Mouse (Mus musculus) kidney, adult 2 months (tissue): ENCODE measurements around the gene Aebp2.

Experiments used
- CTCF ChIP-seq: fragments of 200-500 bp; conservative IDR thresholded peaks from 2 replicates; pipeline ENCODE4 v1.5.1; 2011; ENCODE audit warnings: low read depth, mild to moderate bottlenecking, control low read depth, low read length, moderate library complexity, mixed read lengths; ENCODE audit not compliant: insufficient read depth, insufficient read length
- POLR2A ChIP-seq: fragments of 200-500 bp; IDR thresholded peaks from one replicate; pipeline ENCODE4 v1.6.1; 2011; ENCODE audit warnings: low read depth, low read length, control low read depth

- TF ChIP-seq CTCF (no peak), POLR2A (no peak)
Measured at GRCm38 (mm10) chr6:140649812-140650211, 27.3 kb downstream of the Aebp2 start.
